Mouse (Mus musculus) layer of hippocampus, adult 2 months (tissue): ENCODE measurements around the gene Cltc. TPM values are rescaled to one million over a fixed set of nuclear protein-coding genes. Genes with fewer than 3 reads are reported as not detected.

Experiments used
- DNase-seq, 2 experiments: peaks; one replicate each; pipeline ENCODE4 v3.0.0; 2022; ENCODE audit warnings: low spot score in 2 of 2
- H3K27ac ChIP-seq: fragments of 200-600 bp; 2 replicates; pipeline ENCODE4 v1.8.1; 2022
- H3K4me3 ChIP-seq: fragments of 200-600 bp; 2 replicates; pipeline ENCODE4 v1.8.1; 2022; ENCODE audit warnings: mild to moderate bottlenecking
- CTCF ChIP-seq: fragments of 200-600 bp; conservative IDR thresholded peaks from 2 replicates; pipeline ENCODE4 v1.8.1; 2022; ENCODE audit warnings: antibody characterized with exemption, mild to moderate bottlenecking, moderate library complexity
- total RNA-seq, 2 experiments: library from RNA; stranded (reverse); gene quantifications; 2 replicates each; pipeline ENCODE4 v1.2.3; 2021

The Cltc gene
- total RNA-seq, 2 experiments from 2014 or later = 447 to 456 TPM

DNA sequence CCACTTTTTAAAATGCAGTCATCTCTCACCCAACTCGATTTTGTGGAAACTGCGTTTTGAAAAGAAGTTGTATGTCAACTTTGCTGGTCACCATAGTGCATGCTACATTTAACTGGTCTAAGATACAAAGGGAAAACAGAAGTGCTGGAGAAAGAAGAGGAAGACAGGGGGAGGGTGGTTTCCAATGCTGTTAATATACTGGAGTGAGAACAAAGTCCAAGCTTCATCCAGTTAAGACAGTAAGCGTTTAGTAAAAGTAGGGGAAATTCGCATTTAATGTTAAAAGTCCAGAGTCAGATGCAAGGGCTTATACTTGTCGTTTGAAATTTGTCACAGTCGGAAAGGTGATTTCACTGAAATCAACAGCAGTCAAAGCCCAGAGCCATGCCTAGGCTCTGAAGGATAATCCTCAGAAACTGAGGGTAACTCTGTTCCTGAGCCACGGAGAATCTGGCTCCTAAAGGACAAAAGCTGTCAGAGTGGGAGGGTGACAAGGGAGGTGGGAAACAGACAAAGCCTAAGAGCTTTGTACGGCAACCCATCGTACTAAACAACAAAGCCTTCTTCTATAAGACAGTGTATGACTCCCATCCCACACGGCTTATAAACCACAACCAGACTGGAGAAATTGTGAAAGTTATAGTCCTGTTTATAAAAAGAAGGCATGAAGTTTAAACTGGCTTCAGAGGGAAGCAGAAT, 23.0 kb downstream of the Cltc start:
- no peak for TF ChIP-seq CTCF
- Histone ChIP-seq H3K27ac (peak overlapping the region; percentile 71), H3K4me3 (peak overlapping the region; percentile 4; the same call in 1 of the 2 replicates)
- DNase-seq = no peak

DNA sequence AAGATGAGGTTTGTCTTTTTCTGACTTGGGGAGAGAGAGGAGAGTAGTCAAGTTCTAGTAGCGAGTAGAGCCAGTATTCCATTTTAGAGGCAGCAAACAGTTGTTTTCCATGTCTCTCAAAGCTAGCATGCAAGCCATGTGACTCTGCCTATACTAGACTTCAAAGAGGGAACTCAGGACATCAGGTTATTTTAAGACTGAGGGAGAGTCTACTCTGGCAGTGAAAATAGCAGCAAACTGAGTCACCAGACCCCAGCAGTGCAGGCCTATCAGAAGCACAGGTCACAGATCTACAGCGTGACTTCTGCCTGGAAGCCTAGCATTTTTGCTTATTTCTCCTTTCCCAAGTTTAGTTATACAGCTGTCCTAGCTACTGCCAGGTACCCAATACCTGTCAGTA, 25.9 kb downstream of the Cltc start:
- H3K4me3 ChIP-seq = no peak overlapping the region
- no peak for TF ChIP-seq CTCF
- peak overlapping the region; percentile 46; the same call in 1 of the 2 replicates for H3K27ac ChIP-seq
- no peak for DNase-seq

DNA sequence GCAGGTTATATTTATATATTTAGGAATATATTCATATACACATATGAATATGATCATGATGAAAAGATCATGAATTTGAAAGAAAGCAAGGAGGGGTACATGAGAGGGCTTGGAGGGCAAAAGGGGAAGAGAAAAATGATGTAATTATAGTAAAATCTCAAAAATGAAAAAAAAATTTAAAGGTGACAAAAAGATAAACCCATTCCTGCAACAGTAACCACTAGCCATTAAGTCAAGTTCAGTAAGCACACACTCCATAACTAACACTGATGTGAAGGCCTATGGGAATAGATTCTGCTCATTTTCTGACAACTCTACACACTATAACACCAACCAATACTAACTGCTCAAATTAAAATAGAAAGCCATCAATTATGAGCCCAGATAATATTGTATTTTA, 31.8 kb downstream of the Cltc start:
- no peak for DNase-seq
- H3K27ac ChIP-seq = no peak overlapping the region
- H3K4me3 ChIP-seq = no peak overlapping the region
- TF ChIP-seq CTCF = no peak

DNA sequence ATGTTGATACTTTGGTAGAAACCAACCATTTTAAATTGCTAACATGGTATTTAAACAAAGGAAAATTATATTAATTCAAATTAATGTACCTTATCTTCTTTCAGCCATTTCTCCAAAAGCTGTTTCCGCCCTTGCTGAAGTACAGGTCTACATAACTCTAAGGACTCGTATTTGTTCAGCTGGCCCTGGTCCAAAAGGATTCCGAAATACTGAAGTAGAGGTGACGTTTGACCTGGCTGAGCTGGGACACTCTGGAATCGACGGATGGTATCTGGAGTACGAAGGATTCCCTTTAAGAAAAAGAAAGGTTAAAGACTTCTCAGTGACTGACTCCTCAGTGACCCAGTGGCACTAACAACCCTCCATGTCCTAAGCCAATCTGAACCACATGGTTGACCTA, 32.4 kb downstream of the Cltc start:
- no peak overlapping the region for H3K27ac ChIP-seq
- no peak for TF ChIP-seq CTCF
- H3K4me3 ChIP-seq = no peak overlapping the region
- no peak for DNase-seq

DNA sequence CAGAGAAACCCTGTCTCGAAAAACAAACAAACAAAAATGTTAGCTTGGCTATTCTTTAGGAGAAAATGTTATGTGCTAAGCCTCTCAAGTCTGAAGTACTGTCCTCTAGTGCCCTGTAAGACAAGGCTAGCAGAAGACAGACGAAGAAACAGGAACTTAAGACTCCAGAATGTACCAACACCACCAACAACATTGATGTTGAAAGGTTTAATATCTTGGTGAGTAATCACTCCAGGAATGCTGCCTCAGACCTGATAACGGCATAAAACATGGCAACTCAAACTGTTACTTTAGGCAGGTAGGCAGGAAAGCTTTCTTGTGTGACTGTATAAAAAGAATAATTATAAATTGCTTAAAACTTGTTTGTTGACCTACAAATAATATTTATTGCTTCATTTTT, 33.4 kb downstream of the Cltc start:
- no peak overlapping the region for H3K27ac ChIP-seq
- DNase-seq = no peak
- TF ChIP-seq CTCF = no peak
- no peak overlapping the region for H3K4me3 ChIP-seq

DNA sequence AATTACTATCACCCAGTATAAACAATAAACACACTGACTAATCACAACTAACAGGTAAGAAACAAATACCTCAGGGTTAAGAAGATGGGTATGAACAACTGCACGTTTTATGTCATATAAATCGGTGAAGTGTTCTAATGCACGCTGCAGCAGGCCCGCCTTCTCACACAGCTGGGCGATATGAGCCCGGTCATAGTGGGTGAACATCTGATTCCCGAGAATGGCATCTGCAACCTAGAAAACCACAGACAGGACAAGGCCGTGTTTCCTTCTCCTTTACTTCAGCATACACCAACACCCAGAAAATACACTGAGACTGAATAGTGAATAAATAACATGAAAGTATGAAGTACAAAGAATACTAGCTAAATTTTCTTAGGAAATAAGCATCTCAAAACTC, 38.0 kb downstream of the Cltc start:
- no peak for DNase-seq
- Histone ChIP-seq H3K4me3 (no peak overlapping the region), H3K27ac (no peak overlapping the region)
- TF ChIP-seq CTCF = no peak

DNA sequence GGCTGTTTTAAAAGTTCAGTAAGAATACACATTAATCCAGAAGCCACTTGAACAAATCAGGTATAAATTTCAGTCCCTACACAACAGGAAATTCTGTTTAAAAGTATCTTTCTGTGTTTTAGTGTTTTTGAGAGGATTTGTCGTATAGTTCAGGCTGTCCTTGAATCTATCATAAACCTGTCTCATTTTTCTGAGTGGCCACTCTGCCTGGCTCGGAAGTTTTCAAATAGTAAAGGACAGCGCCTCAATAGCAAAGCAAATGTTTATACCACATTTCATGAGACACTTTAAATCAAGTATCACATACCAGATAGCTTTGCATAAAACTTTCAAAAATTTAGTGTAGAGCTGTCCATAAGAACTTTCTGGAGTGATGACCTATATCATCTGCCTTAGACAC, 39.0 kb downstream of the Cltc start:
- no peak for TF ChIP-seq CTCF
- Histone ChIP-seq H3K4me3 (no peak overlapping the region), H3K27ac (no peak overlapping the region)
- no peak for DNase-seq

DNA sequence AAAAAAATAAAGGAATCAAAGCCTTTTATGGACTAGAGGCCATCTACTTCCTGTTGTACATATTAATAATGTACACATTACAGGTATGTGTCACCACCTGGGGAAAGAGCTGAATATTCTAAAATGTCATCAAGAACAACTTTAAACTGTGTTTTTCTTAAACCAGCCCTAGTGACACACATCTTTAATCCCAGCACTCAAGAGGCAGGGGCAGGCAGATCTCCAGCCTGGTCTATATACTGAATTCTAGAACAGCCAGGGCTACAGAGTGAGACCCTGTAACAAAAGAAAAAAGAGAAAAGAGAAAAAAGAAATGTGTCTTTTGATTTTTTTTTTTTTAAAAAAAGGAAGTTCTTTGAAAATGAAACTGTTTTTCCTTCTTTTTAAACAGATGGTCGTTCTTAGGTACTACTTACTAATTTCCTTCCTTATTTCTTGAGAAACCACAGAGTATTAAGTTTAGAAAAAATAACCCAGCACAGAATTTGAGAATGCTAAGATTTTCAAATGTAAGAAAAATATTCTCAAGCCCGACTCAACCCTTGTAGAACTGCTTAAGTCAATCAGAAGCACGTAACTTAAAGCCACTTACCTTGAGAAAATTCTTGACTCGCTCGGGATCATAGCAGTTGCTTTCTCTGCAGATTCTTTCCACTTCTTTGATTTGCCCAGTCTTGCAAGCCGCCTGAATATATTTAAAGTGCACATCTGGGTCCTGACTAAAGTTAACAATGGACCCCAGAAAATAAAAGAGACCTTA, 39.9 kb downstream of the Cltc start:
- TF ChIP-seq CTCF = no peak
- DNase-seq = no peak
- no peak overlapping the region for H3K4me3 ChIP-seq
- 0 out of 2 replicates have a peak overlapping the region, but pooled peaks have one; percentile 15 for H3K27ac ChIP-seq

DNA sequence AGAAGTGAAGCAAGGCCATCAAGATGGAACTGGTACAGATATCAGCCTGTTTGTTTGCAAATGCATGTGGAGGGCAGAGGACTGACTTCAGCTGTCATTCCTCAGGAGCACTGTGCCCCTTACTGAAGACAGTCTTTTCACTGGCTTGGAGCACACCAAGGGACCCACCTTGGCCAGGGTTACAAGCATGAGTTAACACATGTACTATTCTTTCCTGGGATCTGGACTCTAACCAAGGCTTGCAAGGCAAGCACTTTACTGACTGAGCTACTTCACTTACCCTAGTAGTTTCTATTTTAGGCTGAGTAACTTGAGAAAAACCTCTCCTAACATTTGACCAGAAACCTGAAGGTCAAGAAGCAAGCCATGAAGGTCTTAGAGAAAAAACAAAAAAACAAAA, 42.8 kb downstream of the Cltc start:
- TF ChIP-seq CTCF = no peak
- no peak for DNase-seq
- Histone ChIP-seq H3K4me3 (no peak overlapping the region), H3K27ac (no peak overlapping the region)

DNA sequence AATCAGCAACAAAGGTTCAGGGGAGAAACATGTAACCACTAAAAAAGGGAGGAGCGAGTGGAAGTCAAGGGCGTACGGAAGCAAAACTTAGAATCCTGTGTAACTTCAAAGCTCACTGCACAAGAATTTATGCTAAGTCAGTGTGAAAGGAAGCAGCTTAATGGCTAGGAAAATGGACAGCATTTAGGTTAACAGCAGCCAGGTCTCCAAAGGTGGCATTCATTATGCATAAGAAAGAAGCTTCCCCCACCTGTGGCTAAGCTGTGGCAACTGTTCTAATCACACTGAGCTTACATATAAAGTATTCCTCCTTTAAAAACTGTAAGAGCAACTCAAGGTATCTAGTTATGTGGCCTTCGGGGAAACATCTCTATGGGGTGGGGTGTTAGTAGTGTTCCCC, 56.2 kb downstream of the Cltc start:
- H3K27ac ChIP-seq = no peak overlapping the region

DNA sequence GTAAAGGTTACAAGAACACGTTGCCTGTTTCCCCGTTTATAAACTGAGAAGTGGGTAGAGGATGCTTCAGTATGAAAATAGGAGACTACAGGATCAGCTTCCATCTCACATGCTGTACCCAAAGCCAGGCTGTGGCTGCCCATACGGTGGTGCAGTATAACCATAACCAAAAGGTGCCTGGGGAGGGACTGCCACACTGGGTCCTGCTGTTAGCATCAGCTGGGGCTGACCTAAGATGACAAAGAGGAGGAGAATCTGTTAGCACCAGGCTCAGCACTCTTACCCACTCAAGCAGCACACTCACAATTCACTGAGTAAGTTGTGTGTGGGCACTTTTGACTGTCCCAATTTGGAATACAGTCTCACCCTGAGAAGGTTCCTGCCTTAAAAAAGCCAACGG, 61.9 kb downstream of the Cltc start:
- H3K27ac ChIP-seq = no peak overlapping the region
- H3K4me3 ChIP-seq = no peak overlapping the region
- TF ChIP-seq CTCF = no peak
- DNase-seq = no peak

More for the DNA sequence above, 56.2 kb downstream of the Cltc start:
- no peak for TF ChIP-seq CTCF
- H3K4me3 ChIP-seq = no peak overlapping the region
- DNase-seq = no peak

DNA sequence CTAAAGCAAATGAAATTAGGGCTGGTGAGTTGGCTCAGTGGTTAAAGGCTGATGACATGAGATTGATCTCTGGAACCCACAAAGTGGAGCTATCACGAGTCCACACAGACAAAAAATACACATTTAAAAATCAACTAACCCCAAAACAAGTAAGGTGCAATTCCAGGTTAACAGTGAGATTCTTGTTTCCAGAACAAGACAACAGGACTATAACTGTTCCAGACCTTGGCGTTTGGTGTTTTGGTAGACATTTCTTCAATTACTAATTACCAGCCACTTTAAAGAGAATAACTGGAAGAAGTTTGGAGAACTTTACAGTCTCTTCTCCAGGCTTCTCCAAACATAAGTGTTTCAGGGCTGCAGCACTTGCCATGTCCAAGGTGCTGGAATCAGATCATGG, 64.8 kb downstream of the Cltc start:
- TF ChIP-seq CTCF = no peak
- no peak for DNase-seq
- Histone ChIP-seq H3K4me3 (no peak overlapping the region), H3K27ac (no peak overlapping the region)

DNA sequence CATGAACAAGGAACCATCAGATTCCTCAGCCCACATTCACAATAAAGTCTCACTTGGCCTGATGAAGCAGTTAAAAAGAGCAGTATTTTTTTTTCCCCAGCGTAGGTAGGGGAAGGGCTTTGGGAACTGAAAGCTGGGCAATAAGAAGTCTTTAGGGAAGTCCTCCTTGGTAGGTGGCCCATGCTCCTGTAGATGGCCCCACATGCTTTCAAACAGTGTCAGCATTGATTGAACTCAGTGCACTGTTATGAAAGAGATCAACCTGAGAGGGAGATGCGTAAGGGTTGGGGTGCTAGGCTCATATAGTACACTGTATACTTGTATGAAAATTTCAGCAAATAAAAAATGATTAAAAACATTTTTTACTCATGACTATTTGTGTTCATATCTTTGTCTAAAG, 65.4 kb downstream of the Cltc start:
- no peak for TF ChIP-seq CTCF
- Histone ChIP-seq H3K27ac (no peak overlapping the region), H3K4me3 (no peak overlapping the region)
- no peak for DNase-seq

DNA sequence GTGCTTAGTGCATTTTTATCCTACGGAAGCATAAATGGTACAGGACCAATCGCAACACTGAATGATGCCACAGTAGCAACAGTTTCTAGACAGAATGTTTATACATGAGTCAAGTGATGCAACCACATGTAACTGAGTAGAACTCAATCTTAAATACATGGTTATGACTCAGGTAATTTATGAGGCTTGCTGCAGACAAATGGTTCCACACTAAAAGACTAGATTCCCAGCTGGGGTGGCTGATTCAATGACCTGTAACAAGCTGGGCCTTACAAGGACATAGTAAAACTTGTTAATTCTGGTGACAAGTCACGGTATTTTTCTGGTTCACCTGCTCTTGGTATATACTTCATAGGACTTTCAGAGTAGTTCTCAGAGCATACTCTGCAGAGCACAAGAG, 65.9 kb downstream of the Cltc start:
- Histone ChIP-seq H3K27ac (0 out of 2 replicates have a peak overlapping the region, but pooled peaks have one; percentile 29), H3K4me3 (no peak overlapping the region)
- DNase-seq = no peak
- no peak for TF ChIP-seq CTCF
